Mouse (Mus musculus): ENCODE data around the gene Krt73. TPM values are rescaled to one million over a fixed set of nuclear protein-coding genes. Genes with fewer than 3 reads are reported as not detected.

Krt73 gene
- polyA plus RNA-seq (2015; fragmentation: Nextera tagmentation; extraction: Ambion mirVana), result not detected in 2 replicates

DNA sequence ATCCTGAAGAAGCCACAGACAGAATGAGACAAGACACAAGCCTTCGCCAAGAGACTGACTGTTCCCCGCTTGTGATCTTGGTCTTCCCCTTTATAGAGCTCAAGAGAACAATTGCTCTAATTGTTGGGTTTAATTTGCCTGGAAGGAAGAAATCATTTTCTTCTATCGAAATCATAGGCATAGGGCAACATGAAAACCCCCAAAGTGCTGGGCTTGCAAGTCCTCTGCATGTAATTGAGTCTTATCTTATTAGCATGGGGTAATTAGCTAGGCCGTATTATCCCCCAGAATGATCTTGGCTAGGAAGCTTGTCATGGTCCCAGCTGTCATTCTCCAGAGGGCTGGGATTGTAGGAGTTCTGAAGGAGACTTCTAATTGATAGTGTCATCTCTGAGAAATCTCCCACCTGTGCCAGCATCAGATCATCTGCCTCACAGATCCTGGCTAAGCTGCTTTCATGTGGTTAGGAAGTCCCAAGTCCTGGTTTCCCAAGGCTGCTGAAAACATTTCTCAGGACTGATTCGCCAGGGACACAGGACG, at the start of gene Krt73:
Krt73 (minus strand) TSS at position 51 of the 540 bp plus-strand sequence.

DNA sequence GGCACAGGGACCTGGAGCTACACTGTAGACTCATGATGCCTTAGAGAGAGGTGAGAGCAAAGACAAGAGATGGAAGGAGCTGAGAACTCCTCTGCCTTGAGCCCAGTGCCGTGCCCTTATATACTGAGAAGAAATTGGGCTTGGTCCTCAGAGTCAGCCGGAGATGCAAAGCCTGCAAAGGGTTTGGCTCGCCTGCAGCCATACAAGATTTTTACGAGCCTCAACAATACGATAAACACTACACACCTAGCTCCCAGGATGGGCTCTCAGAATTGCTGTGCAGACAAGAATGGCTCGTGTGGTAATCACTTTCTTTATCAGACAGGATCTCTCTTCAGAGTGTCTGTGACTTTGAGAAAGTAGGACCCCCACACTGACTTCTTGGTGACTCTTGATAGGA, 48.5 kb upstream of the Krt73 start, which contains the start of gene Krt1:
Krt1 (minus strand) TSS at position 101 of the 400 bp plus-strand sequence.

DNA sequence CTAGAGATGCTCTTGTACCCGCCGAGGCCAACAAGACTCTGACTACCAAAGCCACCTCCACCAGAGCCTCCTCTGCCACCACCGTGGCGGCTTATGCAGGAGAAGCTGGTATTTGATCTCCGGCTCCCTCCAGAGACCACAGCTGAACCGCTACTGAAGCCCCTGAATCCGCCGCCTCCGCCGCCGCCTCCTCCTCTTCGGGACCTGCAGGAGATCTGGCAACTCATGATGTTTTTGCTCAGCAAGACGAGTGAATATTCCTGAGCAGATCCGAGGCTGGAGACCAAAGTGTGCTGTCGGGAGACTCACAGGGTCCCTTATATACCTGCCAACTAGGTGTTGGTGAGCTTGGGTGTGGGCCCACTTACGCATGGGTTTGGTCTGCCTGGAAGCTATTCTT, 15.7 kb upstream of the Krt73 start, which contains the start of gene Krt2:
Krt2 (minus strand) TSS at position 295 of the 400 bp plus-strand sequence.

DNA sequence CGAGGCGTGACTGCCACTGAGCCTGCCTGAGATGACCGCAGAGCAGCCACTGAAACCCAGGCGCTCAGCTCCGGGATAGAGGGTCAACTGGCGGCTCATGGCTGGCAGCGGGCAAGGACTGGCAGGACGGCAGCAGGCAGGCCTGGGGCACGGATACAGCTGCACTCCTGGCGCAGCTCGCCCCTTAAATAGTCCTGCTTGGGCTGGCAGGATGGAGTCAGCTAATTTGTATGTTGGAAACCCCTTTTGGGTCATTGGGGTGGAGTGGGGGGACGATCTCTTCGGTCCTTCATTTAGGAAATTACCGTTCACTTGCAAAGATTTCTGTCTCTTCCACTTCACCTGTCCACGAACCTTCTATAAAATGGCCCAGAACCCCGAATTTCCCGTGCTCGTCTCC, 15.8 kb downstream of the Krt73 start, which contains the start of gene Krt72:
Krt72 (minus strand) TSS at position 101 of the 400 bp plus-strand sequence.

Other genes starting within 250 kb of the Krt73 start
- not detected in 2 replicates for gene Krt90, start 239.4 kb downstream of the Krt73 start, polyA plus RNA-seq (2015; fragmentation: Nextera tagmentation; extraction: Ambion mirVana)
- not detected in 2 replicates for gene Krt75, start 228.4 kb downstream of the Krt73 start, polyA plus RNA-seq (2015; fragmentation: Nextera tagmentation; extraction: Ambion mirVana)
- gene Gm5414, start 174.2 kb downstream of the Krt73 start, polyA plus RNA-seq (2015; fragmentation: Nextera tagmentation; extraction: Ambion mirVana), result not detected in 2 replicates
- not detected in 2 replicates for gene Gm5478, start 155.0 kb downstream of the Krt73 start, polyA plus RNA-seq (2015; fragmentation: Nextera tagmentation; extraction: Ambion mirVana)
- not detected in 2 replicates for gene Krt6b, start 122.1 kb downstream of the Krt73 start, polyA plus RNA-seq (2015; fragmentation: Nextera tagmentation; extraction: Ambion mirVana)
- not detected in 2 replicates for gene Krt6a, start 108.0 kb downstream of the Krt73 start, polyA plus RNA-seq (2015; fragmentation: Nextera tagmentation; extraction: Ambion mirVana)
- gene Krt5, start 89.4 kb downstream of the Krt73 start, polyA plus RNA-seq (2015; fragmentation: Nextera tagmentation; extraction: Ambion mirVana), result 40.5 TPM in 1 of 2 replicates, not detected in the other
- gene Krt71, start 59.2 kb downstream of the Krt73 start, polyA plus RNA-seq (2015; fragmentation: Nextera tagmentation; extraction: Ambion mirVana), result not detected in 2 replicates
- gene Krt72, start 15.9 kb downstream of the Krt73 start, polyA plus RNA-seq (2015; fragmentation: Nextera tagmentation; extraction: Ambion mirVana), result not detected in 2 replicates
- gene Krt2, start 15.8 kb upstream of the Krt73 start, polyA plus RNA-seq (2015; fragmentation: Nextera tagmentation; extraction: Ambion mirVana), result not detected in 2 replicates
- 0.32 and 192 TPM in 2 replicates for gene Krt1, start 48.4 kb upstream of the Krt73 start, polyA plus RNA-seq (2015; fragmentation: Nextera tagmentation; extraction: Ambion mirVana)
- gene Krt77, start 67.4 kb upstream of the Krt73 start, polyA plus RNA-seq (2015; fragmentation: Nextera tagmentation; extraction: Ambion mirVana), result 0.88 TPM in 1 of 2 replicates, not detected in the other
- not detected in 2 replicates for gene Krt76, start 90.6 kb upstream of the Krt73 start, polyA plus RNA-seq (2015; fragmentation: Nextera tagmentation; extraction: Ambion mirVana)
- gene Krt4, start 122.4 kb upstream of the Krt73 start, polyA plus RNA-seq (2015; fragmentation: Nextera tagmentation; extraction: Ambion mirVana), result 0.51 and 0.82 TPM in 2 replicates
- gene Krt79, start 138.0 kb upstream of the Krt73 start, polyA plus RNA-seq (2015; fragmentation: Nextera tagmentation; extraction: Ambion mirVana), result 2.4 TPM in 1 of 2 replicates, not detected in the other
- 2.5 TPM in 1 of 2 replicates, not detected in the other for gene Krt78, start 151.9 kb upstream of the Krt73 start, polyA plus RNA-seq (2015; fragmentation: Nextera tagmentation; extraction: Ambion mirVana)
- 9.9 and 10.8 TPM in 2 replicates for gene Krt8, start 202.1 kb upstream of the Krt73 start, polyA plus RNA-seq (2015; fragmentation: Nextera tagmentation; extraction: Ambion mirVana)
- 5.0 and 6.7 TPM in 2 replicates for gene Krt18, start 225.8 kb upstream of the Krt73 start, polyA plus RNA-seq (2015; fragmentation: Nextera tagmentation; extraction: Ambion mirVana)

Data from skeletal muscle tissue, postnatal 0 days (tissue).